Mouse (Mus musculus): Measurements from ENCODE around the gene Entpd6.

Entpd6 gene

GRCm38 (mm10) chr2:150787234-150787771, 38.5 kb downstream of the Entpd6 start:
- DNase-seq (ENCODE audit: low spot score in 2 of 2), result no peak

DNA sequence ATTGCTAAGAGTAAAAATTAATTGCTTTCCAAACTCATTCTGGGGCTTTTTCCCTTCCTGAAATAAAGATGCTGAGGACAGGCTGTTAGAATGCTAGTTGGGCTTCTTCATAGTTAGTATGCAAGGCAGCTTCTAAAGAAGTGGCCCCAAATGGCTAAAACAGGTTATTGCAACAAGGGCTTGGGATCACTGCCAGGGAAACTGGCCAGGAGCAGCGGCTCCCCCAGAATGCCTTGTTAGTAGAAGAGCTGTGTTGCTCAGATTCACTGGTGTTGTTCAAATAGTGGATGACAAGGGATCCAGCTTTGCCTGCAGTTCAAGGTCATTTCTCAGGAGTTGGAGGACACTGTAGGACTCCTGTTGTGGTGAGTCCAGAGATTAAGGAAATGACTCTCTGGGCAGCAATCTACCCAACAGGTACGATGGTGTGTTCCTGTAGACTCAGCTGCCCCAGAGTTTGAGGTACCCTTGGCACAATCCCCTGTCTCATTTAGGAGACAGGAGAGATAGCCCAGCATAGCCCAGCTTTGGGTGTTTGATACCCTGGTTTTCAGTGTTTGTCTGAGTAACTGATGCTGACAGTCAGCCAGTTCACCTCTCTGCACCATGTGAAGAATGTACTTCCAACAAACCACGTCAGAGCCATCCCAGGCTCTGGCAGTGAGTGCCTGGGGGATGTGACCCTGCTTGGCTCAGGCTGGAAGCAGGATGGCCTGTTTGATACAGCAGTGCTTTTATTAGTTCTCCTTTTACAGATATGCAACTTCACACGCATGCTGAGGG, 40.1 kb downstream of the Entpd6 start:
- no peak for DNase-seq (ENCODE audit: low spot score in 2 of 2)

GRCm38 (mm10) chr2:150793320-150793719, 44.5 kb downstream of the Entpd6 start:
- DNase-seq (ENCODE audit: low spot score in 2 of 2), result no peak

DNA sequence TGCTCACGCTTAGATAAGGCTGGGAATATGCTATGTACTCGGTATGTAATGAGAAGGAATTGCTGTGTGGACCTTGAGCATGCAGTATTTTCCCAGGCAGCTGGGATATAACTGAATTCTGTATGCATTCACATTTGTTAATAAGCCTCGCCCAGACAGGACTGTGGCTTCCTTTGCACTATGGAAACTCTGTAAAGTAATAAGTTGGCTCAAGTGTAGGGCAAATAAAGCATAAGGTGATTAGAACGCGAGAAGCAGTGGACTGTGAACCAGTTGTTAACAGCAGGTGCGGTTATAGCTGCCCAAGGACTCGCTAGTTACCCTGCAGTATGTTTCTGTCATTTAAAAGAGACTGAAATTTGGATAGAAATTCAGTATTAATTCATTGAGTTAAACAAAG, 49.2 kb downstream of the Entpd6 start:
- no peak for DNase-seq (ENCODE audit: low spot score in 2 of 2)

DNA sequence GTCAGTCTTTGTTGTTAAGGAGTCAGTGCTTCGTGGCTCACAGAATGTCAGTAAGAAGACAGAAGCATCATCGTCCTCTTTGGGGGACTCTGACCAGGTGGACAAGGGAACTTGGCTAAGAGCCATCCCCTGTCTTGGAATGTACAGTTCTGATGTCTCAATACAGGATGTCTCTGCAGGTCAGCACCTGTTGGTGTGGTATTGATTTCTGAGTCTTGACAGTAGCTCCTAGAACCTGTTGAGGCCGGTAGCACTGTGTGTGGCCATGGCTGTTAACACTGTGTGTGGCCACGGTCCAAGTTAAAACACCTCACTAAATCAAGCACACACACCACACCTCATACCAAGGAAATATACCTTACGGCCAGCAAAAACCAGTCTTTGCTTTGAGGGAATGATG, 51.8 kb downstream of the Entpd6 start:
- no peak for DNase-seq (ENCODE audit: low spot score in 2 of 2)

DNA sequence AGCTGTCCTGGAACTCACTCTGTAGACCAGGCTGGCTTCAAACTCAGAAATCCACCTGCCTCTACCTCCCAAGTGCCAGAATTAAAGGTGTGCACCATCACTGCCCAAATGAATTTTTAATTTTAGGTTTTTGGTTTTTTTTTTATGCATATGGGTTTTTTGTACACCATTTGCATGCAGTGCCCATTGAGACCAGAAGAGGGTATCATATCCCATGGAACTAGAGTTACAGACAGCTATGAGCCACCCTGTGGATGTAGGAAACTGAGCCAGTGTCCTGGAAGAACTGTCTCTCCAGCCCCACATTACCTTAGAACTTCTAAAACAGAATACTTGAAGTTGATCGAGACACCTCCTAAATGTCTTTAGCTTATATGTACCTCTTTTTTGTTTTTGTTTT, 54.2 kb downstream of the Entpd6 start:
- peak in 1 of 2 experiments; percentile 45 for DNase-seq (ENCODE audit: low spot score in 2 of 2)

GRCm38 (mm10) chr2:150808381-150808780, 59.5 kb downstream of the Entpd6 start:
- DNase-seq (ENCODE audit: low spot score in 2 of 2), result no peak

- DNase-seq (ENCODE audit: low spot score in 2 of 2), result no peak
Observed at GRCm38 (mm10) chr2:150808812-150809211, 60.0 kb downstream of the Entpd6 start.

DNA sequence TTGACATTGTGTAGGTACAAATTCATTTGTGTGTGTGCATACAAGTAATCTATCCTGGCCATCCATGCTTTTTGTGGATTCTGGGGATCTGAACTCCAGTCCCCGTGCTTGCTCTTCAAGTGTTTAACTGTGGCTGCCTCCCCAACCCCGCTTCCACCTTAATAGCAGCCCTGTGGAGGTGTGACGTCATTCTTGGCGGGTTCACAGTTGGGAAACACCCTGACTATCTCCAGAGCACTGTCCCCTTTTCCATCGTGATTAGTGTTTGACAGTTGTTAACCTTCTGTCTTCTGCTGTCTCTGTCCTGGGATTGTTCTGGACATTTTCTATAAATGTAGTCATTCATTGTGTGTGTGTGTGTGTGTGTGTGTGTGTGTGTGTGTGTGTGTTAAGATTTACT, 61.8 kb downstream of the Entpd6 start:
- DNase-seq (ENCODE audit: low spot score in 2 of 2), result no peak

DNA sequence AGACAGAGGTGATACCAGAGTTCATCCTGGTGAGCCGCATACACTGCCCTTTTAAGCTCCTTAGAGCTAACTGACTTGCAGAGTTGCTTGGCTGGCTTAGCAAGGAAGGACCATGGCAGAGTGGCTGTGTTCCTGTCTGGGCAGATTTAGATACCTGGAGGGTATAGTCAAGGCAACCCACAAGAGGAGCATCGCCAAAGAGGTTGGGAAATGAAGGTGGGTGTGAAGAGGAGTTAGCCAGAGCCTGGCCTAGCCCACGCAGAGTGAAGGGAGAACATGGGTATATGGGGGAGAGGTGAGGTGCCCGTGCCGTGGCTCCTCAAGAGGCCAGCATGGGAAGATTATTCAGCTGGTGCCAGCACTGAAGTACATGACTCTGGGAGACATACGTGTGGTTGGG, 64.0 kb downstream of the Entpd6 start:
- no peak for DNase-seq (ENCODE audit: low spot score in 2 of 2)

DNA sequence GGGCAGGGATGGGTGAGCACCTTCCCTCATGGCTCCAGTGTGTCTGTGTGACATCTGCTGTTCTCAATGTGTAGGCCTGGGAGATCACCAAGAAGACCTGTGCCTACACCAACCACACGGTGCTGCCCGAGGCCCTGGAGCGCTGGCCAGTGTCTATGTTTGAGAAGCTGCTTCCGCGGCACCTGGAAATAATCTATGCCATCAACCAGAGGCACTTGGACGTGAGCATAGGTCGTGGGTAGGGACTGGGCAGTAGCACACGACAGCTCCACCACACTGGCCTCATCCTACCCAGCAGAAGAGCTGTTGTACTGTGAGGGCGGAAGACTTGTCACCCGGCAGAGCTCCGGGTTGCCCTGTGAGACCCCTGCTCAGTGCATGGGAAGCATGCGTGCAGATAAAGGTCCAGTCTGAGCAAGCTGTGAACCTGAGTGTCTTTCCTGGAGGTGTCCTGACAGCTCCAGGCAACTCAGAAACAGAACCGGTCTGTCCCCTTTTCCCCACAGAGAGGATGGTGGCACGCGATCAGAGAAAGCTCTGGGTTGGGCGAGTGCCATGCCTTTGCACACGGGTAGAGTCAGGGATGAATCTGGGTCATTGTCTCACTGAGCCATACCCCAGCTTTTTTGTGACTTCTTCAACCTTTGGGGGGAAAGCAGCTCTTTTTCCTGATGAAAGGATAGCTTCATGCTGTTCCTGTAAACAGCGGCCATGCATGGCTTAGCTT, 68.0 kb downstream of the Entpd6 start:
- DNase-seq (ENCODE audit: low spot score in 2 of 2), result no peak

DNA sequence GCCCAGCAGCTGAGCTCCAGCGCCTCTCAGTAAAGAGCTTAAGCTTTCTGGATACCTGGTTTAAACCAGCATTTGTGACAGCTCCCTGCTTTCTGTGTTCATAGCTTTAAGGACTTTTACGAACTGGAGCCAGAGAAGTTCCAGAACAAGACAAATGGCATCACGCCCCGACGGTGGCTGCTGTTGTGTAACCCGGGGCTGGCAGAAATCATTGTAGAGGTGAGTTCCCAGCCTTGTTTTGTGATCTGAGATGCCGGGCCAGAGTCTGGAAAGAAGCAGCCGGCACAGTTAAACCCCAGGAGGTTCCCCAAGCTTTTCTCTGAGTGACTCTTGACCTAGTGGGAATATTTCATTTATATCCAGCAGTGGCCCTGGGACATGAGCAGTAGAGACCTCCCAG, 69.9 kb downstream of the Entpd6 start:
- DNase-seq (ENCODE audit: low spot score in 2 of 2), result no peak

DNA sequence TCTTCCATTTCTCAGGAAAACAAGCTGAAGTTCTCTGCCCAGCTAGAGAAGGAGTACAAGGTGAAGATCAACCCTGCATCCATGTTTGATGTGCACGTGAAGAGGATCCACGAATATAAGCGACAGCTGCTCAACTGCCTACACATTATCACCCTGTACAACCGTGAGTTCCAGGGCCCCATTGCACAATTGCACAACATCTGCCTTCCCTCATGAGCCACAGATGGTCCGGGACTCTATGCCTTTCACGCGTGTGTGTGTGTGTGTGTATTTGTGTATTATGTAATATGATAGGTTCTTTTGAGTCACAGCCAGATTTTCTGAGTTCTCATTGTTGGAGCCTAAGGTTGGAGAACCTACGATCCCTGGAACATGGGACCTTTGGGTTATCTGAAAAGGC, 71.9 kb downstream of the Entpd6 start:
- no peak for DNase-seq (ENCODE audit: low spot score in 2 of 2)

Measured in spleen, postnatal 10 days (tissue).